Mouse (Mus musculus) CH12.LX (cell line): Measurements from ENCODE around the gene Prss16. TPM values are rescaled to one million over a fixed set of nuclear protein-coding genes. Genes with fewer than 3 reads are reported as not detected.

Experiments
- DNase-seq: peaks from one replicate; pipeline ENCODE4 v3.0.0-alpha.2; 2013; ENCODE audit errors: extremely low read depth
- H3K27ac ChIP-seq: 2 replicates; pipeline ENCODE4 v1.5.1; 2012; ENCODE audit warnings: low read depth, mild to moderate bottlenecking, control low read depth, moderate library complexity; ENCODE audit not compliant: insufficient read depth
- H3K27me3 ChIP-seq: replicated peaks from 2 replicates; pipeline ENCODE3; 2012; ENCODE audit warnings: inconsistent platforms
- H3K36me3 ChIP-seq, 2 experiments: replicated peaks in 1 of 2; 2 replicates each; pipeline versions ENCODE3 to v1.6.1; 2012; ENCODE audit warnings: inconsistent platforms in 1 of 2, low read length in 1 of 2, mild to moderate bottlenecking in 1 of 2, mixed read lengths in 1 of 2, moderate library complexity in 1 of 2; ENCODE audit not compliant: control insufficient read depth in 1 of 2, insufficient read depth in 1 of 2
- H3K4me1 ChIP-seq, 2 experiments: 2 replicates each; pipeline ENCODE4 v1.6.1; 2012; ENCODE audit warnings: inconsistent platforms in 1 of 2, moderate library complexity in 1 of 2; ENCODE audit not compliant: insufficient read depth in 2 of 2, control insufficient read depth in 1 of 2
- H3K4me2 ChIP-seq: 2 replicates; pipeline ENCODE4 v1.6.1; 2012; ENCODE audit warnings: low read depth, mild to moderate bottlenecking, control low read depth; ENCODE audit not compliant: poor library complexity, insufficient read depth, severe bottlenecking
- H3K4me3 ChIP-seq, 3 experiments: fragments of 150-350 bp in 1 of 3; sonication (generic) in 1 of 3; replicated peaks in 1 of 3; 2 replicates each; pipeline versions ENCODE3 to v1.5.1; 2011 to 2012; ENCODE audit warnings: low read depth in 2 of 3, low read length in 2 of 3, mild to moderate bottlenecking in 2 of 3, moderate library complexity in 2 of 3, control low read depth in 1 of 3, improper control_type of control experiment in 1 of 3, inconsistent platforms in 1 of 3, mixed read lengths in 1 of 3; ENCODE audit not compliant: poor library complexity in 1 of 3
- H3K79me2 ChIP-seq: replicated peaks from 2 replicates; pipeline ENCODE4 v1.6.1; 2012; ENCODE audit warnings: mild to moderate bottlenecking, moderate library complexity; ENCODE audit not compliant: control insufficient read depth, poor library complexity, insufficient read depth, severe bottlenecking; ENCODE audit errors: extremely low read depth
- H3K9ac ChIP-seq: 2 replicates; pipeline ENCODE4 v1.6.1; 2012; ENCODE audit warnings: low read depth, mild to moderate bottlenecking, control low read depth, moderate library complexity; ENCODE audit not compliant: insufficient read depth
- H3K9me3 ChIP-seq: replicated peaks from 2 replicates; pipeline ENCODE3; 2012; ENCODE audit warnings: low read length, inconsistent platforms, mixed read lengths
- BHLHE40 ChIP-seq: IDR thresholded peaks from 2 replicates; pipeline ENCODE4 v1.6.1; 2011; ENCODE audit warnings: mild to moderate bottlenecking, low read depth, low read length, improper control_type of control experiment
- CHD2 ChIP-seq: IDR thresholded peaks from 2 replicates; pipeline ENCODE4 v1.6.1; 2011; ENCODE audit warnings: low read length, improper control_type of control experiment
- CTCF ChIP-seq, 2 experiments: IDR thresholded peaks in 1 of 2; conservative IDR thresholded peaks in 1 of 2; 2 replicates each; pipeline ENCODE4 v1.5.1; 2011 to 2012; ENCODE audit warnings: low read depth in 2 of 2, low read length in 2 of 2, improper control_type of control experiment in 1 of 2, inconsistent platforms in 1 of 2, mild to moderate bottlenecking in 1 of 2, moderate library complexity in 1 of 2
- E2F4 ChIP-seq: IDR thresholded peaks from 2 replicates; pipeline ENCODE4 v1.6.1; 2011; ENCODE audit warnings: low read depth, low read length, improper control_type of control experiment; ENCODE audit not compliant: insufficient replicate concordance
- ELF1 ChIP-seq: IDR thresholded peaks from 2 replicates; pipeline ENCODE4 v1.6.1; 2014; ENCODE audit warnings: low read depth, mild to moderate bottlenecking, inconsistent platforms, low read length, improper control_type of control experiment
- EP300 ChIP-seq: IDR thresholded peaks from 2 replicates; pipeline ENCODE4 v1.6.1; 2011; ENCODE audit warnings: low read length, improper control_type of control experiment
- ETS1 ChIP-seq: conservative IDR thresholded peaks from 2 replicates; pipeline ENCODE4 v1.6.1; 2012; ENCODE audit warnings: low read depth, mild to moderate bottlenecking, inconsistent platforms, low read length, improper control_type of control experiment, moderate library complexity
- IRF4 ChIP-seq: IDR thresholded peaks from 2 replicates; pipeline ENCODE4 v1.6.1; 2014; ENCODE audit warnings: low read depth, mild to moderate bottlenecking, inconsistent platforms, low read length, improper control_type of control experiment
- KAT2A ChIP-seq: IDR thresholded peaks from 2 replicates; pipeline ENCODE4 v1.6.1; 2012; ENCODE audit warnings: low read length, improper control_type of control experiment, inconsistent platforms; ENCODE audit not compliant: insufficient replicate concordance
- MAFK ChIP-seq: IDR thresholded peaks from 2 replicates; pipeline ENCODE4 v1.6.1; 2011; ENCODE audit warnings: low read length, improper control_type of control experiment; ENCODE audit not compliant: insufficient replicate concordance
- MAX ChIP-seq: IDR thresholded peaks from 2 replicates; pipeline ENCODE4 v1.6.1; 2011; ENCODE audit warnings: low read length, improper control_type of control experiment
- MAZ ChIP-seq: IDR thresholded peaks from 2 replicates; pipeline ENCODE4 v1.6.1; 2012; ENCODE audit warnings: low read depth, mild to moderate bottlenecking, inconsistent platforms, low read length, improper control_type of control experiment, moderate library complexity
- MXI1 ChIP-seq: IDR thresholded peaks from 2 replicates; pipeline ENCODE4 v1.6.1; 2011; ENCODE audit warnings: mild to moderate bottlenecking, low read depth, low read length, improper control_type of control experiment
- MYC ChIP-seq: IDR thresholded peaks from 2 replicates; pipeline ENCODE4 v1.6.1; 2011; ENCODE audit warnings: low read depth, mild to moderate bottlenecking, improper control_type of control experiment, low read length
- NELFE ChIP-seq: IDR thresholded peaks from 2 replicates; pipeline ENCODE4 v1.6.1; 2011; ENCODE audit warnings: low read depth, low read length, improper control_type of control experiment
- POLR2A ChIP-seq: IDR thresholded peaks from 2 replicates; pipeline ENCODE4 v1.6.1; 2011; ENCODE audit warnings: low read depth, mild to moderate bottlenecking, improper control_type of control experiment, low read length
- POLR2AphosphoS2 ChIP-seq: IDR thresholded peaks from 2 replicates; pipeline ENCODE4 v1.6.1; 2011; ENCODE audit warnings: low read depth, low read length, improper control_type of control experiment
- RAD21 ChIP-seq: IDR thresholded peaks from 2 replicates; pipeline ENCODE4 v1.6.1; 2011; ENCODE audit warnings: low read depth, mild to moderate bottlenecking, low read length, improper control_type of control experiment, moderate library complexity
- RCOR1 ChIP-seq: conservative IDR thresholded peaks from 2 replicates; pipeline ENCODE4 v1.6.1; 2012; ENCODE audit warnings: low read depth, mild to moderate bottlenecking, inconsistent platforms, low read length, improper control_type of control experiment
- SMC3 ChIP-seq: IDR thresholded peaks from 2 replicates; pipeline ENCODE4 v1.6.1; 2011; ENCODE audit warnings: low read depth, low read length, improper control_type of control experiment
- TCF12 ChIP-seq: IDR thresholded peaks from 2 replicates; pipeline ENCODE4 v1.6.1; 2014; ENCODE audit warnings: low read depth, mild to moderate bottlenecking, inconsistent platforms, low read length, improper control_type of control experiment
- UBTF ChIP-seq: IDR thresholded peaks from 2 replicates; pipeline ENCODE4 v1.6.1; 2012; ENCODE audit warnings: low read depth, mild to moderate bottlenecking, inconsistent platforms, low read length, improper control_type of control experiment, moderate library complexity
- USF2 ChIP-seq: conservative IDR thresholded peaks from 2 replicates; pipeline ENCODE4 v1.6.1; 2011; ENCODE audit warnings: low read depth, low read length, improper control_type of control experiment
- ZKSCAN1 ChIP-seq: IDR thresholded peaks from 2 replicates; pipeline ENCODE4 v1.6.1; 2012; ENCODE audit warnings: low read depth, inconsistent platforms, low read length, improper control_type of control experiment, borderline replicate concordance
- ZNF384 ChIP-seq: IDR thresholded peaks from 2 replicates; pipeline ENCODE4 v1.6.1; 2012; ENCODE audit warnings: low read depth, low read length, improper control_type of control experiment, inconsistent platforms
- dilution Hi-C: fragments of 300-500 bp; cut with MboI; formaldehyde crosslinking; loops from 2 replicates; pipeline ENCODE4 v1.14.3; 2020; ENCODE audit warnings: low sequenced_read_pairs; ENCODE audit not compliant: extremely low pct_unique_long_range_greater_than_20kb, extremely low pct_ligation_motif_present
- in situ Hi-C: fragments of 300-500 bp; cut with MboI; formaldehyde crosslinking; loops from 3 replicates; pipeline ENCODE4 v1.14.3; 2019; ENCODE audit warnings: low sequenced_read_pairs, low pct_ligation_motif_present, low pct_unique_long_range_greater_than_20kb, mixed read lengths
- polyA plus RNA-seq: library from polyadenylated mRNA; unstranded; fragments of >175 nt; gene quantifications from 2 replicates; pipeline ENCODE4 v1.2.1, GENCODE M21; 2012; ENCODE audit warnings: low read depth; ENCODE audit not compliant: insufficient read length
- total RNA-seq, 2 experiments: library from RNA; depleted of rRNA; stranded (reverse); fragments of 300-350 nt in 1 of 2; fragments of >200 nt in 1 of 2; gene quantifications; 2 replicates each; pipeline ENCODE4 v1.2.3; 2012 to 2014

Gene Prss16
- total and polyA plus RNA-seq, 3 experiments, result 0.36 to 1.4 (median 0.47) TPM

GRCm38 (mm10) chr13:22001823-22002222 is 7.7 kb downstream of the Prss16 start:
- Histone ChIP-seq H3K4me2 (0 out of 2 replicates have a peak overlapping the region, but pooled peaks have one; percentile 30), H3K79me2 (no peaks in the 10 kb centered on the region), H3K27me3 (peaks cover 68% of the 10 kb centered on the region), H3K36me3 (no peaks in the 10 kb centered on the region), H3K9ac (no peak overlapping the region), H3K27ac (no peak overlapping the region), H3K9me3 (no peaks in the 10 kb centered on the region), H3K4me3 (no peak overlapping the region), H3K4me1 (peaks cover 9 to 38% of the 10 kb centered on the region in 2 experiments)
- in situ Hi-C loops, result loop anchor here (25.0 kb wide), 1 partner anchor 590 kb away; the partner anchor contains the start of gene Zkscan3
- DNase-seq, result no peak
- dilution Hi-C loops, result no loop called here
- TF ChIP-seq BHLHE40 (no peak), TCF12 (no peak), MXI1 (no peak), UBTF (no peak), CHD2 (no peak), POLR2AphosphoS2 (no peak), KAT2A (no peak), NELFE (no peak), POLR2A (no peak), MAFK (no peak), RAD21 (no peak), ZKSCAN1 (no peak), E2F4 (no peak), ZNF384 (no peak), IRF4 (no peak), ELF1 (no peak), USF2 (no peak), SMC3 (no peak)

GRCm38 (mm10) chr13:22001346-22001745 is 8.2 kb downstream of the Prss16 start:
- Histone ChIP-seq H3K9ac (no peak overlapping the region), H3K9me3 (no peaks in the 10 kb centered on the region), H3K4me2 (no peak overlapping the region), H3K4me3 (no peak overlapping the region), H3K27ac (no peak overlapping the region), H3K27me3 (peaks cover 64% of the 10 kb centered on the region), H3K4me1 (peaks cover 6 to 35% of the 10 kb centered on the region in 2 experiments), H3K36me3 (no peaks in the 10 kb centered on the region), H3K79me2 (no peaks in the 10 kb centered on the region)
- in situ Hi-C loops, result loop anchor here (25.0 kb wide), 1 partner anchor 589 kb away; the partner anchor contains the start of gene Zkscan3
- dilution Hi-C loops, result no loop called here
- DNase-seq, result peak; percentile 43
- no peak for TF ChIP-seq RCOR1
- peak; percentile 30; the same call in 1 of the 2 replicates for TF ChIP-seq EP300
- TF ChIP-seq CTCF (conservative IDR thresholded peaks at IDR 0.05 in 1 of 2, IDR thresholded peaks at IDR 0.05 in 1 of 2; ENCODE audit: low read depth in 2 of 2, low read length in 2 of 2), result no peak
- TF ChIP-seq ETS1, result no peak; the same call in 1 of the 2 replicates
- TF ChIP-seq MXI1, result peak; percentile 22; the same call in 1 of the 2 replicates
- TF ChIP-seq MAX, result no peak
- TF ChIP-seq MAZ, result no peak
- TF ChIP-seq BHLHE40, result 0 out of 2 replicates have a peak, but pooled peaks have one; percentile 24
- 0 out of 2 replicates have a peak, but pooled peaks have one; percentile 60 for TF ChIP-seq MYC
- no peak for TF ChIP-seq TCF12
